Mouse (Mus musculus) lung, postnatal 0 days (tissue): ENCODE results near the gene Yy2.

ENCODE experiments used
- CTCF ChIP-seq: IDR thresholded peaks from 2 replicates; pipeline ENCODE4 v1.5.1; 2016; ENCODE audit warnings: antibody characterized with exemption, mild to moderate bottlenecking
- EP300 ChIP-seq: IDR thresholded peaks from 2 replicates; pipeline ENCODE4 v1.6.1; 2016; ENCODE audit warnings: antibody characterized with exemption, mild to moderate bottlenecking, control low read depth

DNA sequence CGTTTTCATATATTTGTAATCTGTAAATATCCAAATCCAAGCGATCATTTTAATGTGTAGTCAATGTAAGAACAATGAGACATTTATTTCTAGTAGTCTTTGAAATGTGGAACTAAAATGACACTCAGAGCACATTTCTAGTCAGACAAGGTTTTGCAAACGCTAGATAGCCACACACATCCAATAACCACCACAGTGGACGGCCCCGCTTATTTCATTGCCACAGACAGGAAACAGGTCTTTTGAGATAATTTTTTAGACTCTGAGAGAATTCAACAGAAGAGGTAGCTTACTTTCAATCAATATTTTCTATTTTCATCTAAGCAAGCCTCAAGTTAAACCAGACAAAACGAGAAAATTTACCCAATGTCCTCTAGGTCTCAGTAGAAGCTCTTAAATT lies 27.1 kb upstream of the Yy2 start:
- no peak for TF ChIP-seq EP300
- TF ChIP-seq CTCF, result no peak
